Mouse (Mus musculus): ENCODE results near the gene Zbtb9. TPM values are rescaled to one million over a fixed set of nuclear protein-coding genes. Genes with fewer than 3 reads are reported as not detected.
"Not testable (repeated sequence)": the region's sequence is repeated elsewhere in the genome, so short reads cannot be mapped to it uniquely, and the experiment has no call there.

The Zbtb9 gene
- total RNA-seq (2021): 1 to 10 TPM; 4.1 to 4.8 TPM
- long read RNA-seq, experiment 1, partial matches to known transcripts: 0 of 4 reads
- long read RNA-seq, experiment 1, other reads (novel, unspliced or antisense): 0 of 4 reads
- long read RNA-seq, experiment 2, transcript Zbtb9-201 (2 exons, 2,796 nt): major isoform, 7 of 11 reads
- long read RNA-seq, experiment 2, partial matches to known transcripts: 0 of 11 reads
- long read RNA-seq, experiment 2, other reads (novel, unspliced or antisense): 4 of 11 reads

DNA sequence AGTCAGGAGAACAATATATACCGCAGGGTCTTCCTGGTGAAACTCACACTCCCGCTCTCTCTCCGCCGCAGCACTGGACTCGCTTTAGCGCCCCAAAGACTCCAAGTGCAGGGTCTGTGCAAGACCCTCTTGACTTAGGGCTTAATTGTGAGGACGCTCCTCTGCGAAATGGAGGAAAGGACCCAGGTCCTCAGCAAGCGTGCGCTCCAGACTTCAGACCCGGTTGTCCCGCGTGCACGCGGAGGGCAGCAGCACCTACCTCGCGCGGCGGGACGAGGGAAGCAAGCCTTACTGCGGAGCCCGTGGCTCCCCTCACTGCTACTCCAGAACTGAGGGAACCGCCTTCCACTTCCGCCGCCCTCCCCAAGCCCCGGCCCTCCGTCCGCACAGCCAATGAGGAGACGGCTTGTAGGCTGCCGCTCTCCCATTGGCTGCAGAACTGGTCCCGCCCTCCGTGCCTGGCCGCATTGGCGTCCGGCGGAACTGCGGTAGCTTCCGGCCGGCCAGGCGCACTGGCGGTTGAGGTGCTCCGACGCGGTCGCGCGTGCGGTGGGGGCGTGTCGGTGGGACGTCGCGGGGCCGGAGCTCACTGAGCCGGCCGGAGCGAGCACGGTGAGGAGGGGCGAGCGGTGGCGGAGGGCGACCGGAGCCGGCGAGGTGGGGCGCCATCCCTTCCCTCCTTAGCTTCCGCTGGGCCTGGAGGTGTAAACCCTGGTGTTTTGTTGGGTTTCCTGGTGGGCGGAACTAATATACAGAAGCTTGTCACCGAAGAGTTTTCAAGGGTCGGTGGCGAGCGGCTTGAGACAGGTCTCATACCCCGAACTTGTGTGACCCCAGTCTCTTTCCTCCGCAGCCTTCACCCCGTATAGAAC, at the start of gene Zbtb9:
Zbtb9 (plus strand) TSS at position 465 of the 872 bp plus-strand sequence.
- peak; percentile 94 to 96 for DNase-seq (ENCODE audit: low spot score in 2 of 2)

DNA sequence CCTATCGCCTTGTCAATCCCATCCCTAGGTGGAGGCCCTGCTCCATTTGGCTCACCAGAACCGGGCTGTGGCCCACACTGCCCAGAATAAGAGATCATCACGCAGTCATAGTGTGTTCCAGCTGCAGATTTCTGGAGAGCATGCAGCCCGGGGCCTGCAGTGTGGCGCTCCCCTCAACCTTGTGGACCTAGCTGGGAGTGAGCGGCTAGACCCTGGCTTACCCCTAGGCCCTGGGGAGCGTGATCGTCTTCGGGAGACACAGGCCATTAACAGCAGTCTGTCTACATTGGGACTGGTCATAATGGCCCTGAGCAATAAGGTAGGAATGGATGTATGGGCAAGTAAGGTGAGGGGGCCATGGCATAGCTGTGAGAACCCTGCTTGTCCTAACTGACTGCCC, 47.6 kb upstream of the Zbtb9 start:
- DNase-seq (ENCODE audit: low spot score in 2 of 2): not testable (repeated sequence)

DNA sequence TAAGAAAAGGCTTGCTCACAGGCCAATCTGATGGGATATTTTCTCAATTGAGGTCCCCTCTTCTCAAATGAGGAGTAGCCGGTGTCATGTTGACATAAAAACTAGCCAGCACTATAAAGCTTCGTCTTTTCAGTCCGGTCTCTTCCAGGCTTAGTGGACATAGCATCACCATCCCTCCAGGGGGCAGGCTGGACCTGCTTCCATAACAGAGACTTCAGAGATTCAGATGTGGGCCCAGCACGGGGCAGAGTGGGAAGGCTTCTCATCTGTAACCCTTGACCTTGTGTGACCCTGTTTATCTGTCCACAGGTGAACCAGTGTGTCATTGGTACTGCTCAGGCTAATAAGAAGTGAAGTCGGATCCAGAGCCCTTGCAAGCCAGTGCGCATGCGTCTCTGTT, 41.2 kb upstream of the Zbtb9 start:
- DNase-seq (ENCODE audit: low spot score in 2 of 2): not testable (repeated sequence)

DNA sequence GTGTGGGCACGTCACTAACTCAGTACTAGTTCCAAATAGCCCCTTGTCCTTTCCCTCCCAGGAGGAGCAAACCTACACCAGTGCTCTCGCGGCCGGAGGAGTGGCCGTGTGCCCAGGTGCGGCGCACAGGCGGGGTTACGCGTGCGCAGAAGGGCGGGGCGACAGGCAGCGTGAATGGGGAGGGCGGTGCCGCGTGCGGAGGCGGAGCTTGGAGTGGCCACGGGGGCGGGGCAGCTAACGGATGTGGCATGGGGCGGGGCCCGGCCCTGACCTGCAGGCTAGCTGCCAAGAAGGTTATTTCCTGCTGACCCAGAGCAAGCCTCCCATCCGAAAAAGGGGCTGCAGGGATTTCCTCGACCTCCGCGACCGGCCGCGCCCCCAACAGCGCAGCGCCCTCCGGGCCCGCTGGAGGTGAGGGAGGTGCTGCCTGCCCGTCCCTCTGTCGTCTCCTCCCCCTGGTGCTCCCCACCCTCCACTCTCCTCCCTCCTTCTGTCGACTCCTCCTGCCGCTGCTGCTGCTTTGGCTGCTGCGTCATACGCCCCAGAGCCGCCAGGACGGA, 40.0 kb upstream of the Zbtb9 start, which contains the start of gene Phf1:
Phf1 (plus strand) TSS at position 214 of the 560 bp plus-strand sequence.
- DNase-seq (ENCODE audit: low spot score in 2 of 2): peak; percentile 93 to 96

DNA sequence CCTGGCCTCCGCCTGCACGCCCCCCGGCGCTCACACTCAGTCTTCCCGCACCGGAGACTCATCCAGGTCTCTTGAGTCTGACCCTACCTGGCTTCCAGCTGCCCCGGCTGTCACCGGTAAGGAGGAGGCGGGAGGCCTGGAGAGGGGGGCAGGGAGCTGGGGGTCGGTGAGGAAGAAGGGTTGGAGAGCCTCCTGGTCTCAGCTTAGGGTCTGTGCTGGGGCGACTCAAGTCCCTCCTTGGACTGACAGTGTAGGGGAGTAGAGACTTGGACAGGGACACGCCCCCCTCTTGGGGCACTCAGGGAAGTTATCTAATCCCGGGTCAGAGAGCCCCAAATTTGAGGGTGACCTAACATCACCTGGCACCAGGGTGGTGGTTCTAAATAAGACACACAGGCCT, 39.5 kb upstream of the Zbtb9 start:
- peak in 1 of 2 experiments; percentile 14 for DNase-seq (ENCODE audit: low spot score in 2 of 2)

DNA sequence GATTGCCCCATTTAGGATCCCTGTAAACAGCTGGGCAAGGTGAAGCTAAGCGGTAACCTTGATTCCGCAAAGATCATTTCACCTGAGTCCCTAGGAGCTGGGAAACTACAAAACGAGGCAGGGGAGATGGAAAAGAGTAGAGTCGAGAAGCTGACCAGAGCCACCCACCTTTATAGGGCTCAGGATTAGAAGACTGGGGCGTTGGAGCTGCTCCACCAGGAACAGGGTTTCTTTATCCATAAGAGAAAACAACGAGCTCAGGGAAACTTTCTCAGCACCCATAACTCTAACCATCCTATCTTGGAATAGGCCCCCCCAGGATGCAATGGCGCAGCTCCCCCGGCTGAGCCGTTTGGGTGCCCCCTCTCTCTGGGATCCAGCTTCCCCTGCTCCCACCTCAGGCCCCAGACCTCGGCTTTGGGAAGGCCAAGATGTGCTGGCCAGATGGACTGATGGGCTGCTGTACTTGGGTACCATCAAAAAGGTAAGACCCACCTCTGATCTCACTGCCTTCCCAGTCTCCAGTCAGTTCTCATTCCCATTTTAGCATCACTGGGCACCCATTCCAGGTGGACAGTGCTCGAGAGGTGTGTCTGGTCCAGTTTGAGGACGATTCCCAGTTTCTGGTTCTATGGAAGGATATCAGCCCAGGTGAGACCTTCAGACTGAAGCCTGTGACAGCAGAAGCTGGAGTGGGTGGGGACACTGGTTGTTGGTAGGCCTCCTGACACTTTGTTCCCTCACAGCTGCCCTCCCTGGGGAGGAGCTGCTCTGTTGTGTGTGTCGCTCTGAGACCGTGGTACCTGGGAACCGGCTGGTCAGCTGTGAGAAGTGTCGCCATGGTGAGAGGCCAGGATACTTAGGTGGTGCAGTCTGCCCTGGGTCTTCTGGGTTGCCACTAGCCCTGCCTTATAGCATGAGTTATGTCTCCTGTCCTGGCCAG, 38.8 kb upstream of the Zbtb9 start:
- DNase-seq (ENCODE audit: low spot score in 2 of 2): no peak

DNA sequence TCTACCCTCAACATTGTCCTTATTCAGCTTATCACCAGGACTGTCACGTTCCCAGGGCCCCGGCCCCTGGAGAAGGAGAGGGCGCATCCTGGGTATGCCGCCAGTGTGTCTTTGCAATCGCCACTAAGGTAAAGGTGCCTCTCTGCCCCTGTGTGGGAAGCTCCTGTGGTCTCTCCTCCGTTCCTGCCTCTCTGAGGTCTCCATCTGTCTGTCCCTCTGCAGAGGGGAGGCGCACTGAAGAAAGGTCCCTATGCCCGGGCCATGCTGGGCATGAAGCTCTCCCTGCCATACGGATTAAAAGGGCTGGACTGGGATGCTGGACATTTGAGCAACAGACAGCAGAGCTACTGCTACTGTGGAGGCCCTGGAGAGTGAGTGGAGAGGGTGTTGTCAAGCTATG, 37.9 kb upstream of the Zbtb9 start:
- no peak for DNase-seq (ENCODE audit: low spot score in 2 of 2)

DNA sequence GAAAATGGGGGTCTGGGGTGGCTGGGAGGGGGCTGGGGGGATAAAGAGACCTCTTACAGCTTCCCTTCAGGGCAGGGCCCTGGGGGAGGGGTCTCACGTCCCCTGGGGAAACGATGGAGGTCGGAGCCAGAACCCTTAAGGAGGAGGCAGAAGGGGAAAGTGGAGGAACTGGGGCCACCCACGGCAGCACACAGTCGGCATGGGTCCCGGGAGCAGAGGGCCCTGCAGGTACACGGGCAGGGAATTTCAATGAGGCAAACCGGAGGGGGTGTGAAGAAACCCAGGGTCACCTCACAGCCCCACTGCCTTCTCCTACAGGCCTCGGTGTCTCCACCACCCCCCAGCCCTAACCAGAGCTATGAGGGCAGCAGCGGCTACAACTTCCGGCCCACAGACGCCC, 36.5 kb upstream of the Zbtb9 start:
- no peak for DNase-seq (ENCODE audit: low spot score in 2 of 2)

DNA sequence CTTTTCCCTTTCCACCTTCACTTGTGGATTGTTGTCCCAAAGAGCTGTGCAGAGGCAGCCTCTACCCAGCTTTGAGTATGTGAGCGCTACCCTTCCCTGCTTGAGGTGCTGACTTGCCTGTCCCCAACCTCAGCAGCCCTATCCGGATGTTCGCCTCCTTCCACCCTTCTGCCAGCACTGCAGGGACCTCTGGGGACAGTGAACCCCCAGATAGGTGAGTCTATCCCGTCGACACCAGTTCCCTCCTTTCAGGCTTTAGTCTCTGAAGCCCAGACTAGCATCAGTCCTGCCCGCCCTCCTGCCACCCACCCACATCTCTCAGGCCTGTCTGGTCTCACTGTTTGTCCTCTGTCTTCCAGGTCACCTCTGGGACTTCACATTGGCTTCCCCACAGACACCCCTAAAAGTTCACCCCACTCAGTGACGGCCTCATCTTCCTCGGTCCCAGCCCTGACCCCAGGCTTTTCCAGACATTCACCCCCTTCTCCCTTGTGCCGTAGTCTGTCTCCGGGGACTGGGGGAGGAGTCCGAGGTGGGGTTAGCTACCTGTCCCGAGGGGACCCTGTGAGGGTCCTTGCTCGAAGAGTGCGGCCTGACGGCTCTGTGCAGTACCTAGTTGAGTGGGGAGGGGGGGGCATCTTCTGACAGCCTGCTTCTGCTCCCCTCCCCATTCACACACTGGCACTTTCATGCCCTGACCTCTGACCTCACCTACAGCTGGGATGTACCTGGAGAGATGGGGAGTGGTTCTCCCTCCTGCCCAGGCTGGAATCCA, 35.9 kb upstream of the Zbtb9 start:
- DNase-seq (ENCODE audit: low spot score in 2 of 2): no peak

DNA sequence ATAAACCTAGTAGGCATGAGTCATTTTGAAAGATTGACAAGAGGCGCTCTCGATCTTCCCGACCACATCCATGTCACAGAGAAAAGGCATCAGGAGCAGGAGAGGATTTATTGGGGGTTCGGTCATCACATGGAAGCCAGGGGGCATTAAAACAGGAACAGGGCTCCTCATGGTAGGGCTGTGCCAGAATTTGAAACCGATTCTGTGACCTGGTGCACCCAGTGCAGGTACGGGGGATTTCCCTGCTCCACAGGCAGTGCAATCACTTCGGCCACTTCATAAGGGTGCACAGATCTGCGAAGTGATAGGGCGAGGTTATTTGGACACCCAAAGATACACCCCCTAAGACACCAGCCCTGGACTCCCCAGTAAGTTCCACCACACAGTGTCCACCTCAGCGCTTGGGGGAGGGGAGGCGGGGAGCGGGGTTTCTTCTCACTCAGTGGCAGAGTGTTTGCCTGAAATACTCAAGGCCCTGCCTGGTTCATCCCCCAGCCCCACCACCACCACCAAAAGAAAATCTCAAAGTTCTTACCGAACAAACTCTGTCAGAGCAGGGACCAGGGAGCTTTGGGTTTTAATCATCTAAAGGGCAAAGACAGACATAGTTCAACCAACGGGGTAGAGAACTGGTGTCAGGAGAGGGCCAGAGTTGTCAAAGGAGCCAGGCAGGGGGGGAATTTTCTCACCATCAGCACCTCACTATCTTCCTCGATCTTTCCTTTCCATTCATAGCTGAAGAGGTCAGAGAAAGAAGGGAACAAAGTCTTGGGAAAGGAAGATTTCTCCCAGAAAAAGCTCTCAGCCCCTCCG, 34.9 kb upstream of the Zbtb9 start:
- DNase-seq (ENCODE audit: low spot score in 2 of 2): no peak

DNA sequence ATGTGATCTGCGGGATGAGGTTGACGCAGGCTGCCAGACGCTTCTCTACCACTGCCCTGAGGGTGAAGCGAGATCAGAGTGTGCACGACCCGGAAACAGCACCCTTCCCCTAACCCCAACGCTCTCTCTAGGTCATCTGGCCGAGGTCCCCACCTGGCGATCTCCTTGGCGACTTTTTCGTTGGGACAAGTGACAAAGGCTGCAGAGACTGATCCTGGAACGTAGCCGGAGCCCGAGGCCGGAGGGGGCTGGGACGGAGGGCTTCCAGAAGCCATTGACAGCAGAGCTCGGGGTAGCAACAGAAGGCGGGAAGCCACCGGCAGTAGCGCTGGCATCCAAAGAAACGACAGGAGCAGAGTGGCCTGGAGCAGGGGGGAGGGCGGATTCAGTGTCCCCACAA, 34.2 kb upstream of the Zbtb9 start:
- DNase-seq (ENCODE audit: low spot score in 2 of 2): no peak

DNA sequence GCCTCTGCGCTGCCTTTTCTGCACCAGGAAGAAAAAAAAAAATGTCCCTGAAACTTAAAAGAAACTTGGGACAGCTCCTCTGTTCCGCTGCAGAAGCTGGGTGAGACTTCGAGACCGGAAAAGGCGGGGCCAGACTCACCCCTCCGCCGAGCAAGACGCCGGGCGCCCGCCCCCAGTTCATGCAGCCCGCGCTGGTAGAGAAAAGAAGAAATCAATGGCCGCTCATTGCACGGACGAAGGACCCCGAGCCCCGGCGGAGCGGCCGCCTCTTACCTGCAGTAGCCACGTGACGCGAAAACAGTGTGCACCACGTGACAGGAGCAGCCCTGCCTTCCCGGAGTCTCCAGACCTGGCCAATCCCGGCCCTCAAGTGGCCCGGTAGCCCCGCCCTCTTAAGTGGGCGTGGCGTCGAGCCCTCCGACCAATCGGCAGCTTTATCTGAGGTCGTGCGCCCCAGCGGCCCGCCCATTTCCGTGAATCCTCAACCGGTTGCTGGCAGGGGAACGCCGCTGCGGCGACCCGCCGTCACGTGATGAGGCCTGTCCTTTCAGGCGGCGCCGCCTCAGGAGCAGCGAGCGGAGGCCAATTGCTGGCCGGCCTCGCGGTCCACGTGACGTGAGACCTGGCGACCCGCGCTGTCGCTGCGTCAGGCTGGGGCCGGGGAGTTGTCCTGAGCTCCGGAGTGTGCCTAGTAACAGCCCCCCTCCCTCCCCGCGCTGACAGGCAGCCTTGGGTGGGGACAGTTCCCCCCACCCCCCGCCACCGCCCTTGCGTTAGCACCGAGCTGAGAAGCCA, 33.6 kb upstream of the Zbtb9 start, which contains the start of gene Cuta:
Cuta (minus strand) TSS at position 392 of the 795 bp plus-strand sequence.
- peak; percentile 94 to 99 for DNase-seq (ENCODE audit: low spot score in 2 of 2)

DNA sequence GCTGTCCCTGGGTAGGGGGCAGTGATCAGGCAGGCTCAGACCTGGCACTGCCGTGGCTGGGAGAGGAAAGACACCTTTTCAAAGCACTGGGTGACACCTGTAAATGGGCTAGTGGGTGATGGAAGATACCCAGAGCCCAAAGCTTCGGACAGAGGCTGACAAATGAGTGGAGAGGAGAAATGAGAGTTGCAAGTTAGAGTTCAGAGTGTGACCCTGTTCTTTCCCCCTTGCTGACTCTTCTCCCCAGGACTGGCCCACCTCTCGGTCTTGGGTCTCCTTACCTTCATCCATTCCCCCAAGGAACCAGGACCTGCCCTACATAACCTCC, 33.0 kb upstream of the Zbtb9 start:
- DNase-seq (ENCODE audit: low spot score in 2 of 2): no peak

DNA sequence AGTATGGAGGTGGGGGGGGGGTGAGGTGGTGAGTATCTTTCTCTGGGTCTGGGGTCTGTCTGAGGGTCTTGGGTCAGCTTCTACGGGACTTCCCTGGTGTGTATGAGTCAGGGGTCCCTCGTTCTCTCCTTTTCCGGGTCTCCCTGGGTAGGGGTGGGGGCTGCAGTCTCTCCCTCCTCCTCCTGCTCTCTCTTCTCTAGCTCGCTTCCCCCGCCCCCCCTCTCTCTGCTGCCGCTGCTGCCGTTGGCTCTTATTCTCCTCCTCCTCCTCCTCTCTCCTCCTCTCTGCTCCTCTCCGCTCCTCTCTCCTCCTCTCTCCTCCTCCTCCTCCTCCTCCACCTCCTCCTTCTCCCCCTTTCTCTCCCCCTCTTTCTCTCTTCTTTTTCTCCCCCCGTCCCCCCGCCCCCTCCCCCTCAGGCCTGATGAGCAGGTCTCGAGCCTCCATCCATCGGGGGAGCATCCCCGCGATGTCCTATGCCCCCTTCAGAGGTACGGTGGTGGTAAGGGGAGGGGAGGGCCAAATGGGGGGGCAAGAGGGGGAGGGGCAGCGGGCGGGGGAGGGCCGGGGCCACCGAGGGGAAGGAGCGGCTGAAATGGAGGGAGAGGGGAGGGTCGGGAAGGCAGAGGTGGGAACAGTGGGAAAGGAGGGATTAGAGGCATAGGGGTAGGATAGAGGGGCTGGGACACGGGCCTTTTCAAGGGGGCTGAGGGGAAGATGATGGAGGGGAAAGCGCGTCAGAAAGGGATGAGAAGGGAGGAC, 31.8 kb upstream of the Zbtb9 start, which contains the start of gene Syngap1:
Syngap1 (plus strand) TSS at position 223 of the 759 bp plus-strand sequence.
- DNase-seq (ENCODE audit: low spot score in 2 of 2): peak in 1 of 2 experiments; percentile 58

DNA sequence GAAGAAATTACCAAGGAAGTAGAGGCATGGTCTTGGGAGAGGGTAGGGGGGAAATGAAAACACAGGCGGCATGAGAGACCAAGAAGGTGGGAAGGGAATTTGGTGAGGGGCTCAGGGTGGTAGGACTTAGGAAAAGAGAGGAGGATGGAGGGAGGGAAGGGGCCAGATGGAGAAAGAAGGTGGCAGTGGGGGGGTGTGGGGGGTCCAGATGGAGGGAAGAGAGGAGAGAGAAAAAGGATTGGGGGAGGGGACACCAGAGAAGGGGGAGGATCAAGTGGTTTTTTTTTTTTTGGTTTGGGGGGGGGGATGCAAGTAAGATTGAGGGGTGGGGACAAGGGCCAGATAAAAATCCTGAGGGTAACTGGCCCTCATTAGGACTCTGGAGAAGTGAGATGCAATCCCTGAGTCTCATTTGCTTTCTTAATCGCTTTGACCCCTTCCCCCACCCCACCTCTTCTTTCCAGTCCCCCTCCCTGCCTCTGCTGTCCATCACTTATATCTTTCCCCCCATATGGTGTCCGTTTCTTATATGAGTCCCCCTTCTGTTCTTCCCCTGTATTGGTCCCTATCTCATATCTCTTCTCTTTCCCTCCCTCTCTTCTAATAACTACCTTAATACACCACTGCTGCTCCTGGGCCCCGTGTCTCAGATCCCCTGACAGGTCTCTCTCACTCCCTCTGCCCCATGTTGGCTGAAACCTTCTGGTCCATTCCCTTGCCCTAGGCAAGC, 31.0 kb upstream of the Zbtb9 start:
- no peak for DNase-seq (ENCODE audit: low spot score in 2 of 2)

DNA sequence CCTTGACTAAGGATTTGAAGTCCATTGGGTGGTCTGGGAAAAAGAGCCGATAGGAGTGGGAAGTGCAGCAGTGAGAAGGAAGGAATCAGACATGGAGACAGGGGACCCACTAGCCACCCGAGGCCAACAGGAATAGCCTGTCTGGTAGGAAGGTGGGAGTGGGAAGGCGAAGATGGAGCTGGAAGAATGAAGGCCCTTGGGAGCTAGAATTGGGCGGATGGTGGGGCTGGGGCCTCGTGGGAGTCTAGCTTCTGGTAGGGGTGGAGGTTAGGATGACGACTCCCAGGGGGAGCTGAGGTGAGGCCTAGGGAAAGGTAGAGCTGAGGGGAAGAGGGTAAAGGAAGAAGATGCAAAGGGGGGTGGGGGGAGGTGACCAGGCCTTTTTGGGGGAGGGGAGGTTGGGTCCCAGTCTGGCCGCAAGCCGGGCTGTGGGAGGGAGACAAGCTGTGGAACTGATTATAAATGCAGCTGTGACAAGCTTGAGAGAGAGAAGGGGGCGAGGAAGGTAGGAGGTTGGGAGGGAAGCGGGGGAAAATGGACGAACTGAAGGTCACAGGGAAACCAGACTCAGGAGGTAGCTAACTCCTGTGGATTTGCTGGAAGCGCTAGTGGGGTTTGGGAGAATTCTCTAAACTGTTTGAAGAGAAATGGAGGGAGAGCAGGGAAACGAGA, 27.0 kb upstream of the Zbtb9 start:
- DNase-seq (ENCODE audit: low spot score in 2 of 2): no peak
